Mouse (Mus musculus): ENCODE measurements around the gene Srf. TPM values are rescaled to one million over a fixed set of nuclear protein-coding genes. Genes with fewer than 3 reads are reported as not detected.

Gene Srf
- polyA plus RNA-seq, 1 experiment = 5.1 TPM

GRCm38 (mm10) chr17:46511059-46511710, 44.8 kb downstream of the Srf start:
- peaks cover 2% of the 10 kb centered on the region; the same call in 1 of the 2 replicates for H3K27me3 ChIP-seq (ENCODE audit: control insufficient read depth)
- no peak for TF ChIP-seq TAL1 (IDR thresholded peaks at IDR 0.05; ENCODE audit: low read length)
- no peak for TF ChIP-seq GATA1 (IDR thresholded peaks at IDR 0.05; ENCODE audit: low read length)
- H3K4me3 ChIP-seq (replicated peaks) = no peak overlapping the region
- no peaks in the 10 kb centered on the region for H3K9me3 ChIP-seq (ENCODE audit: control insufficient read depth, low read length)
- no peaks in the 10 kb centered on the region for H3K4me1 ChIP-seq (ENCODE audit: control insufficient read depth)
- no peaks in the 10 kb centered on the region for H3K36me3 ChIP-seq (ENCODE audit: control insufficient read depth)

- TF ChIP-seq GATA1 (IDR thresholded peaks at IDR 0.05; ENCODE audit: low read length) (no peak), TAL1 (IDR thresholded peaks at IDR 0.05; ENCODE audit: low read length) (no peak)
- Histone ChIP-seq H3K4me3 (replicated peaks) (no peak overlapping the region), H3K36me3 (ENCODE audit: control insufficient read depth) (peaks cover 2% of the 10 kb centered on the region), H3K27me3 (ENCODE audit: control insufficient read depth) (peaks cover 2% of the 10 kb centered on the region; the same call in 1 of the 2 replicates), H3K4me1 (ENCODE audit: control insufficient read depth) (no peaks in the 10 kb centered on the region), H3K9me3 (ENCODE audit: control insufficient read depth, low read length) (no peaks in the 10 kb centered on the region)
These were observed 50.4 kb downstream of the Srf start for GRCm38 (mm10) chr17:46505617-46506016.

GRCm38 (mm10) chr17:46503847-46504638, 51.9 kb downstream of the Srf start:
- TF ChIP-seq GATA1 (IDR thresholded peaks at IDR 0.05; ENCODE audit: low read length) (no peak), TAL1 (IDR thresholded peaks at IDR 0.05; ENCODE audit: low read length) (no peak)
- Histone ChIP-seq H3K36me3 (ENCODE audit: control insufficient read depth) (peaks cover 15% of the 10 kb centered on the region), H3K27me3 (ENCODE audit: control insufficient read depth) (peaks cover 2% of the 10 kb centered on the region; the same call in 1 of the 2 replicates), H3K4me3 (replicated peaks) (no peak overlapping the region), H3K4me1 (ENCODE audit: control insufficient read depth) (no peaks in the 10 kb centered on the region), H3K9me3 (ENCODE audit: control insufficient read depth, low read length) (no peaks in the 10 kb centered on the region)

DNA sequence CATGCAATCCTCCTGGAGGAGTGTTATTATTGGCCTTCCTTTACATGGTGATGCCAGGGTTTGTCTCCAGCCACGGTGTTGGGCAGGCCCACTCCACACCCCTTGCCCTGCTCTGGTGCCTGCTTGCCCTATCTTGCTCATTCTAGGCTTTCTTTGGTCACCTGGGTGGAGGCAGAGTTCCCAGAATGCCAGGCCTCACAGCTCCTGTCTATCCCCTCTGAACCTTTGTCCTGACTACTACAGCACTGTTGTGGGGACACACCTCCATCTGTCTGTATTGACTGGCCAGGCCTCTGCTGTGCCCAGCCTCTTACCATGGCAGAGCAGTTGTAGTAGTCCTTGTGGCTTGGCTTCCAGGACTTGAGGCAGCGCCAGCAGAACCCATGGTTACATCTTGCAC, 53.2 kb downstream of the Srf start:
- TF ChIP-seq TAL1 (IDR thresholded peaks at IDR 0.05; ENCODE audit: low read length) (no peak), GATA1 (IDR thresholded peaks at IDR 0.05; ENCODE audit: low read length) (no peak)
- H3K4me1 ChIP-seq (ENCODE audit: control insufficient read depth) = peaks cover 6% of the 10 kb centered on the region
- H3K36me3 ChIP-seq (ENCODE audit: control insufficient read depth) = peaks cover 24% of the 10 kb centered on the region
- no peaks in the 10 kb centered on the region for H3K27me3 ChIP-seq (ENCODE audit: control insufficient read depth)
- H3K9me3 ChIP-seq (ENCODE audit: control insufficient read depth, low read length) = no peaks in the 10 kb centered on the region
- H3K4me3 ChIP-seq (replicated peaks) = no peak overlapping the region

Other genes with a start within 250 kb of the Srf start
- 0.17 and 0.34 TPM in 2 replicates for gene Abcc10, start 227.8 kb downstream of the Srf start, polyA plus RNA-seq (2012)
- gene Zfp318, start 172.4 kb downstream of the Srf start, polyA plus RNA-seq (2012) = 0.05 and 0.13 TPM in 2 replicates
- gene Crip3, start 127.2 kb downstream of the Srf start, polyA plus RNA-seq (2012) = not detected in 2 replicates
- gene Slc22a7, start 117.7 kb downstream of the Srf start, polyA plus RNA-seq (2012) = not detected in 2 replicates
- 0.01 TPM in 2 replicates for gene Ttbk1, start 68.5 kb downstream of the Srf start, polyA plus RNA-seq (2012)
- gene Dnph1, start 59.5 kb downstream of the Srf start, polyA plus RNA-seq (2012) = 1.5 and 1.9 TPM in 2 replicates
- gene Cul9, start 9.8 kb downstream of the Srf start, polyA plus RNA-seq (2012) = 0.01 and 0.09 TPM in 2 replicates
- gene Ptk7, start 73.3 kb upstream of the Srf start, polyA plus RNA-seq (2012) = 0.03 and 0.04 TPM in 2 replicates
- 2.0 TPM in 2 replicates for gene Klc4, start 89.8 kb upstream of the Srf start, polyA plus RNA-seq (2012)
- 34.1 and 35.9 TPM in 2 replicates for gene Mrpl2, start 90.1 kb upstream of the Srf start, polyA plus RNA-seq (2012)
- gene Cul7, start 94.2 kb upstream of the Srf start, polyA plus RNA-seq (2012) = 1.3 and 2.3 TPM in 2 replicates
- gene Rrp36, start 118.2 kb upstream of the Srf start, polyA plus RNA-seq (2012) = 2.0 and 2.6 TPM in 2 replicates
- gene Mea1, start 122.6 kb upstream of the Srf start, polyA plus RNA-seq (2012) = 13.0 and 13.9 TPM in 2 replicates
- 21.0 and 23.8 TPM in 2 replicates for gene Klhdc3, start 124.7 kb upstream of the Srf start, polyA plus RNA-seq (2012)
- gene Ppp2r5d, start 148.9 kb upstream of the Srf start, polyA plus RNA-seq (2012) = 7.4 and 7.5 TPM in 2 replicates
- gene Pex6, start 155.3 kb upstream of the Srf start, polyA plus RNA-seq (2012) = 1.5 and 1.7 TPM in 2 replicates
- 0.05 TPM in 1 of 2 replicates, not detected in the other for gene Gnmt, start 173.0 kb upstream of the Srf start, polyA plus RNA-seq (2012)
- gene Cnpy3, start 196.0 kb upstream of the Srf start, polyA plus RNA-seq (2012) = 3.0 and 3.2 TPM in 2 replicates
- not detected in 2 replicates for gene Ptcra, start 207.5 kb upstream of the Srf start, polyA plus RNA-seq (2012)
- gene 2310039H08Rik, start 216.5 kb upstream of the Srf start, polyA plus RNA-seq (2012) = 6.8 and 7.8 TPM in 2 replicates
- 0.31 and 0.42 TPM in 2 replicates for gene Rpl7l1, start 226.5 kb upstream of the Srf start, polyA plus RNA-seq (2012)

Measured in erythroblast, embryonic 14.5 days (primary cell).